Mouse (Mus musculus) heart, adult 2 months (tissue): ENCODE measurements around the gene Gm11595.

ENCODE experiments used
- CTCF ChIP-seq: fragments of 200-600 bp; IDR thresholded peaks from 2 replicates; pipeline ENCODE4 v1.8.1; 2022; ENCODE audit warnings: antibody characterized with exemption, mild to moderate bottlenecking, moderate library complexity
- EP300 ChIP-seq: fragments of 200-500 bp; IDR thresholded peaks from 2 replicates; pipeline ENCODE4 v1.6.1; 2011; ENCODE audit warnings: low read depth, low read length, control low read depth; ENCODE audit not compliant: insufficient read depth
- POLR2A ChIP-seq: fragments of 200-500 bp; IDR thresholded peaks from 2 replicates; pipeline ENCODE4 v1.6.1; 2011; ENCODE audit warnings: mild to moderate bottlenecking, low read depth, low read length, control low read depth; ENCODE audit not compliant: insufficient read depth

DNA sequence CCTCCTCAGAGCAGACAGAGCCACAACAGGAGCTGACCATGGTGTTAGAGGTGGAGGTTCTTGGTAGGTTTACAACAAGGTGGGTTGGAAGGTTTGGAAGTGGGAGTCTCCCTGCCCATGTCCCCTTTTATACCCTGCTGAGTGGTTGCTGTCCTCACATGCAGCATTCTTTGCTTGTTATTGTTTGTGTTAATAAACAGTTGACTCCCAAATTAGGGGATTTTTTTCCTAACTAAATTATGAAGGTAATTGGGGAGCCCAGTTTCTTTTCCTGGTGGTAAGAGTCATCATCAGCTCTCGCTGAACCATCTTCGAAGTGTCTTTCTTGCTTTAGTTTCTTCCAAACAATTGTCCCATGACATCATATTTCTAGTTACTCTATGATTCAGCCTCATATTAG lies 7.9 kb upstream of the Gm11595 start, which contains the start of gene Krtap4-8:
- TF ChIP-seq CTCF: no peak
- TF ChIP-seq POLR2A: no peak
- no peak for TF ChIP-seq EP300
